ENCODE assay signal across 9 mouse cellular contexts in genomic region chr3:26151351-26152020, GRCm38 (mm10).
DNase-seq lines count a peak whose midpoint lies in the region; ATAC-seq lines count a peak whose summit lies in the region.
"Had no signal": no experiment of that assay in that cellular context is flagged by ENCODE, and none has a peak within 500 bp of the region (broad histone marks: within the 10 kb centered on the region; RNA-seq: fewer than 3 reads in every experiment).

No protein-coding gene starts in this region.

- H3K4me1 ChIP-seq in neural tube, embryonic 11.5 days (ENCODE audit: control insufficient read depth, insufficient read depth, low read length) = no peaks in the 10 kb centered on the region
- peaks cover 29% of the 10 kb centered on the region for H3K4me1 ChIP-seq in forebrain, embryonic 10.5 days
- peaks cover 12% of the 10 kb centered on the region for H3K4me1 ChIP-seq in limb, embryonic 13.5 days

- ATAC-seq in neural tube, embryonic 11.5 days (ENCODE audit: insufficient read depth, low FRiP score, low TSS enrichment) = no peak
- no peak for ATAC-seq in limb, embryonic 13.5 days (ENCODE audit: low FRiP score, low read depth)

- H3K27me3 ChIP-seq in neural tube, embryonic 11.5 days (ENCODE audit: control insufficient read depth, insufficient read depth, low read length) = no peaks in the 10 kb centered on the region
- peaks cover 19% of the 10 kb centered on the region for H3K27me3 ChIP-seq in forebrain, embryonic 10.5 days (ENCODE audit: poor library complexity, severe bottlenecking)
- H3K27me3 ChIP-seq in limb, embryonic 13.5 days = 0 out of 2 replicates have a peak, but pooled peaks cover 3% of the 10 kb centered on the region

- no peak overlapping the region for H3K27ac ChIP-seq in neural tube, embryonic 11.5 days (ENCODE audit: low read depth, low read length)
- no peak overlapping the region for H3K27ac ChIP-seq in forebrain, embryonic 10.5 days
- no peak overlapping the region for H3K27ac ChIP-seq in limb, embryonic 13.5 days

- no peak for DNase-seq in neural tube, embryonic 11.5 days (ENCODE audit: low spot score)
- no peak for DNase-seq in neural tube, embryonic 10.5 days (ENCODE audit: extremely low spot score, low spot score)
- DNase-seq in forebrain, embryonic 10.5 days (ENCODE audit: extremely low spot score, low spot score) = no peak
- DNase-seq in retina, embryonic 14.5 days (ENCODE audit: low spot score) = peak; percentile 59
- DNase-seq in natural killer cell, adult 2 months (ENCODE audit: low spot score in 2 of 2) = no peak
- DNase-seq in urinary bladder, postnatal 4 days (ENCODE audit: low spot score in 2 of 2) = no peak
- DNase-seq in adrenal gland, postnatal 36 days = no peak
- DNase-seq: heart, postnatal 36 days had no signal

- no peak overlapping the region for H3K4me3 ChIP-seq in neural tube, embryonic 11.5 days (ENCODE audit: low read depth, low read length)
- H3K4me3 ChIP-seq in forebrain, embryonic 10.5 days = peak overlapping the region; percentile 61
- H3K4me3 ChIP-seq in limb, embryonic 13.5 days = peak overlapping the region; percentile 22

- no peak overlapping the region for H3K9ac ChIP-seq in neural tube, embryonic 11.5 days (ENCODE audit: low read length)
- H3K9ac ChIP-seq in limb, embryonic 13.5 days = no peak overlapping the region

- WGBS in neural tube, embryonic 11.5 days = 42% methylated on average over 6 of the region's 6 CpGs
- WGBS in forebrain, embryonic 10.5 days = 44% methylated on average over 6 of the region's 6 CpGs
- 30% methylated on average over 6 of the region's 6 CpGs for WGBS in limb, embryonic 13.5 days

- H3K9me3 ChIP-seq in neural tube, embryonic 11.5 days (ENCODE audit: control insufficient read depth, low read length) = no peaks in the 10 kb centered on the region
- no peaks in the 10 kb centered on the region for H3K9me3 ChIP-seq in forebrain, embryonic 10.5 days
- H3K9me3 ChIP-seq in limb, embryonic 13.5 days = no peaks in the 10 kb centered on the region

- no peaks in the 10 kb centered on the region for H3K36me3 ChIP-seq in neural tube, embryonic 11.5 days (ENCODE audit: control insufficient read depth, insufficient read depth, low read length)
- no peaks in the 10 kb centered on the region for H3K36me3 ChIP-seq in forebrain, embryonic 10.5 days (replicated peaks)
- no peaks in the 10 kb centered on the region for H3K36me3 ChIP-seq in limb, embryonic 13.5 days

- peak overlapping the region; percentile 6; the same call in 1 of the 2 replicates for H3K4me2 ChIP-seq in neural tube, embryonic 11.5 days (ENCODE audit: low read depth)
- peak overlapping the region; percentile 46 for H3K4me2 ChIP-seq in limb, embryonic 13.5 days (replicated peaks)
